Mouse (Mus musculus) kidney, adult 9 months (tissue): ENCODE results near the gene Cyp4f39.
A peak's percentile ranks its signal among the peaks of the same experiment; 100 is the strongest.
"Not testable (repeated sequence)": the region's sequence is repeated elsewhere in the genome, so short reads cannot be mapped to it uniquely, and the experiment has no call there.

Experiments used
- DNase-seq: peaks from one replicate; pipeline ENCODE4 v3.0.0; 2022

The Cyp4f39 gene

DNA sequence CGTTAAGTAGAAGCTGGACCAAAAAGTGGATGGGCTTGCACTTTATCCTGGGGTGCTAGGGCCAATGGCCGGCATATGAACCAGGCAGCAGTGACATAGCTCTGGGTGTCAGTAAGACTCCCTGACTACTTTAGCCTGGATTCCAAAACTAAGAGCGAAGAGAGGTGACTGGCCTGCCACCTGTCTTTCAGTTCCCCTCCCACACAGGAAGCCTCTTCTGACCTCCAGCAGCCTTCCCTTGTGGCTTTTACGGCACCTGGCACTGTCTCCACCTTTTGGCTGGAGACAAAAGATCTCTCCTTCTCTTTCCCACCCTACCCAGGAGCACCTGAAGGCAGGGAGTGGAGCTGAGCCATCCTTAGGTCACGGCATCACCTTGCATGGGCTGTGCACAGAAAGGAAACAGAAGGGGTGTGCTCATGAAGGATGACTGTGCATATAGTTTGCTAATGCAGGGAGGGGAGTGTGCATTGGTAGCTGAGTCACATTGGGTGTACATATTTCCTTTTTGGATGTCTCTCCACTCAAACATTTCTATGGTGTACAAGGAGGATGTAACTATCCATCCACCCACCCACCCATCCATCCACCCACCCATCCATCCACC, 22.5 kb downstream of the Cyp4f39 start:
- DNase-seq, result no peak

DNA sequence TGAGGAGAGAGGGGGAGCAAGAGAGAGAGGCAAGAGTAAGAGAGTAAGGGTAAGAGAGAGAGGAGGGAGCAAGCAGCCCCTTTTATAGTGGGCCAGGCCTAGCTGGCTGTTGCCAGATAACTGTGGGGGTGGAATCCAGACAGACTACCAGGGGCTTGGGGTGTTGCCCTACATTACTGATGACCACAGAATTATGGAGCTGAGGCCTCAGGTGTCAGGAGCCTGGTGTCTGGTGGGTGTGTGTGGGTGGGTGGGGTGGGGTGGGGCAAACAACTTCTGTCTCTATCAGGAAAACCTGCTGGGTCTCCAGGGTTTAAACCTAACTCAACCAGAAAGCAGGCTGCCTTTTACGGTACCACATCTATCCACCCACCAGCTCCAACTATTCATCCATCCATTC, 24.7 kb downstream of the Cyp4f39 start:
- no peak for DNase-seq

- DNase-seq, result no peak
Observed at GRCm38 (mm10) chr17:32478727-32479126, 26.2 kb downstream of the Cyp4f39 start.

DNA sequence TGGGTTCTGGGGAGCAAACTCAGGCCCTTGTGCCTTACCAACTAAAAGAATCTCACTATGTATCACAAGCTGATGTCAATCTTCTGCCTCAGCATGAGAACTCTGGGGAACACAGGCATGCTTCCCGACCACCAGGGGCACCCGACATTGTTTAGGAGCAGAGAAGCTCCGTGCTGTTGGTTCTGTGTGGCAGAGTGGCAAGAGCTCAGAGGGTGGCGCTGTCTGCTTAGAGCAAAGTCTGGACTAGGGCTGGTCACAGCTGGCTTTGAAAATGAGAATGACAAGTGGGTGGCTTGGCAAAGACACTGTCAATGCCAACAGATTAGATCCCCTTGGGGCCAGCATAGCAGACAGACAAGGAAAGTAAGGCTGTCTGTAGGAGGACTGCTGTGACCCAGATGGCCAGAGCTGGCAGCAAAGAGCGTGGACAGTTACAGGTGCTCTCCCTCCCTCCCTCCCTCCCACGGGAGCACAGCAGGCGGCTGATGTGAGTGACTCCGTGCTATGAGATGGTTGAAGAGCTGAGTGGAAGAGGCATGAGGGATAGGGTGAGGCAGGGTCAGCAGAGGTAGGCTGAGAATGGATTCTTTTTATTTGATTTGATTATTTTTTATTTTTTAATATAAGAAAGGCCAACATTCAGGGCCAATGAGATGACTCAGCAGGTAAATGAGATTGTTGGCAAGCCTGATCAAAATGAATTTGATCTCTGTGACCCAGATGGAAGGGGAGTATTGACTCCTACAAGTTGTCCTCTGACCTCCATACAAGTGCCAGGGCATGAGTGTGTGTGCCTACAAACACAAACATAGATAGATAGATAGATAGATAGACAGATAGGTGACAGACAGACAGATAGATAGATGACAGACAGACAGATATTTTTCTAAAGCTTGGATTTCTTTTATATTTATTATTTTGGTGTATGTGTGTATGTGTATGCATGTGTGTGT, 27.3 kb downstream of the Cyp4f39 start:
- peak; percentile 15 for DNase-seq

GRCm38 (mm10) chr17:32481766-32482165, 29.2 kb downstream of the Cyp4f39 start:
- no peak for DNase-seq

DNA sequence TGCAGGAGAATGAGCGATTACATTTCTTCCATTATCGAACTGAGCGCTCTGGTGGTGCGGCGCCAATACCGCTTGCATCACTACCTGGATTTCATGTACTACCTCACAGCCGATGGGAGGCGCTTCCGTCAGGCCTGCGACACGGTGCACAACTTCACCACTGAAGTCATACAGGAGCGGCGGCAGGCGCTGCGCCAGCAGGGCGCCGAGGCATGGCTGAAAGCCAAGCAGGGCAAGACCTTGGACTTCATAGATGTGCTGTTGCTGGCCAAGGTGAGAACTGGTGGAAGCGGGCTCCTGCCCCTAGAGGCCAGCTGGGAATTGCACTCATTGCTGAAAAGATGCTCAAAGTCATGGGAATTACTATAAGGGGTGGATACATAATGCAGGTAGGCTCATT, 30.7 kb downstream of the Cyp4f39 start:
- DNase-seq, result peak; percentile 98

DNA sequence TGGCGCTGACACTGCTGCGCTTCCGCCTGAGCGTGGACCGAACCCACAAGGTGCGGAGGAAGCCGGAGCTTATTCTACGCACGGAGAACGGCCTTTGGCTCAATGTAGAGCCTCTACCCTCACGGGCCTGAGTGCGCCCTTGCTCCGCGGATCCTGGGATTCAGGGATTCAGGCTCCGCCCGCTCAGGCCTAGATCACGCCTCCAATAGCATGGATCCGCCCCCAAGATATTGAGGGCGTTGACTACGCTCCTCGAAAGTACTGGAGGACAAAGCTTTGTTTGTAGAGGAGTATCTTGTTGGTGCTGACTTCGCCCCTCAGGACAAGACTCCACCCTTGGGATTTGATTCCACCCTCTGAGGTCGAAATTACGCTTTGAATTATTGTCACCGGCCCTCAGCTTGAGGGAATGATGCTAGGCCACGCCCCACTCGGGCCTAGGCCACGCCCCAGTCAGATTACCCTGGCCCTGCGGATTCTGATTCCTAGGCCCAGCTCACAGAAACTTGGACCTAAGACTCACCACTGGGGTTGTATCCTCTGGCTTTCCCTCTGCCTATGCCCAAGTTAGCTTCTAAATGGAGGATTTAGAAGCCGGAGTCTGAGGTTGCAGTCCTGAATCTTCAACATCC, 39.9 kb downstream of the Cyp4f39 start:
- DNase-seq, result peak; percentile 24

GRCm38 (mm10) chr17:32494601-32495000, 42.1 kb downstream of the Cyp4f39 start:
- DNase-seq, result peak; percentile 82

GRCm38 (mm10) chr17:32500511-32500910, 48.0 kb downstream of the Cyp4f39 start:
- not testable (repeated sequence) for DNase-seq

GRCm38 (mm10) chr17:32501051-32501450, 48.5 kb downstream of the Cyp4f39 start:
- peak; percentile 37 for DNase-seq

DNA sequence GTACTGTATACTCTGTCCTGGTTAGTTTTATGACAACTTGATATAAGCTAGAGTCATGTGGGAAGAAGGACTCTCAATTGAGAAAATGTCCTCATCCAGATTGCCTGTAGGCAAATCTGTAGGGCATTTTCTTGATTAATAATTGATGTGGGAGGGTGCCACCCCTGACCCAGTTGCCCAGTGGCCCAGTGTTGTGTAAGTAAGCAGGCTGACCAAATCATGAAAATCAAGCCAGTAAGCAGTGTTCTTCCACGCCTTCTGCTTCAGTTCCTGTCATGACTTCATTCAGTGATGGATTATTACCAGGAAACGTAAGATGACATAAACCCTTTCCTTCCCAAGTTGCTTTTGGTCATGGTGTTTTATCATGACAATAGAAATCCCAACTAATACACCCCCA, 50.6 kb downstream of the Cyp4f39 start:
- peak; percentile 21 for DNase-seq

DNA sequence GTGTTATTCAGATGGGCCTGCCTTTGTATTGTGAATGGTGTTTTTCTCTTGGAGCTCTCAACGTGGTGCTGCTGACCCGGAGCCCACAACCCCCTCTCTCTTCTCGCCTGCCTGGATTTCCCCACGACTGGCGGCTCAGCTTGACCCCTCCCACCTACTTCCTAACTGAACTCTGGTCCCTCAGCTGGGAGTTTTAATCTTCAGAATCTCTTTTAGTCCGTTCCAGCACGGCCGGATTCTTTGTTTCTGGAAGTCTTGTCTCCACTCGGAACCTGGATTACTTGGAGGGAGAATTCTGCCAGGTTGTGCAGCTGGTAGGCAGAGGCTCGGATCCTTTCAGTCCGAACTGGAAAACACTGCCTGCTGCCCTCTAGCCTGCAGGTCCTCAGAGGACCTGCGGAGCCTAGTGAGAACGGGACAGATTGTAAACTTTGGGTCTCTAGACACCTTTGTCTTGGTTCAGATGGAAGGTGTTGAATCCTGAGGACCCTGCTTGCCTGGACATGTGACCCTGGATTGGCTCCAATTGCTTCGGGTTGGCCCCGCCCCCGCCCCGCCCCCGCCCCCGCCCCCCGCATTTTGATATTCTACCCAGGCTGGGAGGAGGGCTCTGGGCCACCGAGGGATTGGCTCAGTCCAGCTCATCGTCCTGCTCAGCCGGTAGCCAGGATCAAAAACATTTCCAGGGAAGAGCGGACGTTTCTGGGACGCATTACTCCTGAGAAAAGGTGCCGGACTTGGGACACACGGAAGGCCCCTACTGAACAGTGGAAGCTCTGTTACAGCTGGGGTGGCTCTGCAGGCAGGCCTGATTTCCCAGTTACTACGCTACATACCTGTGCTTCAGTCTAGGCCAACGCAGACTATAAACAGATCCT, 53.6 kb downstream of the Cyp4f39 start, which contains the start of gene Cyp4f17:
Gene Cyp4f17 (plus strand): TSS at position 200 of the 878 bp plus-strand sequence.
- peak; percentile 61 for DNase-seq

DNA sequence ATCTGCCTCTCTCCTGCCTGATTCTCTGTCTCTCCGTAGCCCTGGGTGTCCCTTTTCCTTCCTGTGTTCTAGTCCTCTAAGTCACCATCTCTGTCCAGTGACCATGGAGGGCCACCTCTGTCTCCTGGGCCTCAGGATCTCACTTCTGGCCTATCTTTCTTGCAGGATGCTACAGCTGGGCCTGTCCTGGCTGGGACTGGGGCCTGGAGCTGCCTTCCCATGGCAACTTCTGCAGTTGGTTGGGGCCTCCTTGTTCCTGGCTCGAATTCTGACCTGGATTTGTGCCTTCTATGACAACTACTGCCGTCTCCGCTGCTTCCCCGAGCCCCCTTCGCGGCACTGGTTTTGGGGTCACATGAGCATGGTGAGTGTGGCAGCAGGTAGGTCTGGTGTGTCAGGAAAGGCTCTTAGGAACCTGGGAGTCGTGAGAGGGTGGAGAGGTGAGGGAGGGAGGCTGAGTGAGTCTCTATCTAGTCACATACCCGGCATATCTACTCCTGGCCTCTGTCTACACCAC, 54.3 kb downstream of the Cyp4f39 start:
- peak; percentile 26 for DNase-seq

- DNase-seq, result no peak
Observed at GRCm38 (mm10) chr17:32516126-32516525, 63.6 kb downstream of the Cyp4f39 start.

GRCm38 (mm10) chr17:32521981-32522380, 69.5 kb downstream of the Cyp4f39 start:
- no peak for DNase-seq

DNA sequence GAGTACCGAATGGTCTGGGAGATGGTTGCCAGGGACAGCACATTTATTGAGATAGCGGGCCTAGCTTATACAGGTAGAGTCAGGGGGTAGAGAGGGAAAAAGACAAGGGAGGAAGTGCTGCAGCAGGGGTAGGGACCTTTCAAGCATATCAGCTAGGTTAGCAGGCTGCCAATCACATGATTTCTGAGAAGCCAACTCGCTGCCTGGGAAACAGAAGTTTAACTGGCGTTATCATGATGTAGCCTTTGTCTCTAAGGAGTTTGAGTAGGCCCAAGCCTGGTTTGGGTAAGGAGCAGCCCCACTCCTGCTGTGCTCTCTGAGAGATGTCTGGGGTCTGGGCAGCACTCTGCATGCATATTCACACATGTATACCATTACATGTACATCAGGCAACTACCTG, 69.9 kb downstream of the Cyp4f39 start:
- DNase-seq, result no peak

- DNase-seq, result no peak
Observed at GRCm38 (mm10) chr17:32522816-32523215, 70.3 kb downstream of the Cyp4f39 start.

- DNase-seq, result no peak
Observed at GRCm38 (mm10) chr17:32523895-32524294, 71.4 kb downstream of the Cyp4f39 start.

- not testable (repeated sequence) for DNase-seq
Observed at GRCm38 (mm10) chr17:32526341-32526740, 73.8 kb downstream of the Cyp4f39 start.

- DNase-seq, result no peak
Observed at GRCm38 (mm10) chr17:32527748-32528147, 75.2 kb downstream of the Cyp4f39 start.

- peak; percentile 94 for DNase-seq
Observed at GRCm38 (mm10) chr17:32528408-32529337, 76.2 kb downstream of the Cyp4f39 start.
